Mouse (Mus musculus) G1E (cell line): Measurements from ENCODE around the gene Ripply3.

Source experiments
- CTCF ChIP-seq: IDR thresholded peaks from 2 replicates; pipeline ENCODE4 v1.5.1; 2012; ENCODE audit warnings: low read depth, low read length, inconsistent platforms, mixed read lengths
- GATA1 ChIP-seq: IDR thresholded peaks from 2 replicates; pipeline ENCODE4 v1.6.1; 2012; ENCODE audit warnings: borderline replicate concordance, low read length, inconsistent platforms, mixed read lengths
- GATA2 ChIP-seq: IDR thresholded peaks from 2 replicates; pipeline ENCODE4 v1.6.1; 2012; ENCODE audit warnings: low read depth, low read length, inconsistent platforms, borderline replicate concordance
- TAL1 ChIP-seq: conservative IDR thresholded peaks from 2 replicates; pipeline ENCODE4 v1.6.1; 2012; ENCODE audit warnings: low read depth, low read length, inconsistent platforms, mixed read lengths

- TF ChIP-seq GATA2: no peak
- no peak for TF ChIP-seq GATA1
- no peak for TF ChIP-seq CTCF
- TF ChIP-seq TAL1: no peak
Measured at GRCm38 (mm10) chr16:94345733-94346132, 17.5 kb downstream of the Ripply3 start.
